Mouse (Mus musculus) large intestine, adult 2 months (tissue): Measurements from ENCODE around the gene Cacnb2. TPM values are rescaled to one million over a fixed set of nuclear protein-coding genes. Genes with fewer than 3 reads are reported as not detected.
A peak's percentile ranks its signal among the peaks of the same experiment; 100 is the strongest.

Source experiments
- DNase-seq: peaks from one replicate; pipeline ENCODE4 v3.0.0-alpha.2; 2012; ENCODE audit warnings: low read depth, low spot score
- WGBS: fragments of 180-500 bp; shearing (Covaris S2); methylation state at CpG from one replicate; pipeline ENCODE4 v1.1.7; 2018; 5-methylcytosine and 5-hydroxymethylcytosine counted together
- polyA plus RNA-seq: library from polyadenylated mRNA; depleted of rRNA; stranded (reverse); fragments of >200 nt; gene quantifications from 2 replicates; pipeline ENCODE4 v1.2.3, GENCODE M21; 2012

Cacnb2 gene
- polyA plus RNA-seq, 1 experiment, result 1.7 TPM

DNA sequence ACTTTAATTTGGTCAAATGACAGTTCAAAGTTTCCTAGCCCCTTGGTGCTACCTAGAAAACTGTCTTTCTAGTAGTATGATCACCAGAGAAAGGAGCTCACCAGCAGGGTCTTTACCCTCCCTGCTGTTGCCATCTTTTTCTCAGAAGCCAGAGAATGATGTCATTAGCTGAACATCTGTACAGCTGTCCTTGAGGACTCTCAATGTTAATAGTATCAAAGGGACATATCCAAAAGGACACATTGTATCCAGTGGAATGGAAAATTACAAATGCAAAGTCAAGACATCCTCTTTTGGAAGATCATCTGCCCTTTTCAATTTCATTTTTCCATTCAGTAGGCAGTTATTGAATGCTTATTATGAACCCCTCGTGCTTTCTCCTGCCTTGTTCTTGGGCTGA lies 247.9 kb downstream of the Cacnb2 start:
- 88% methylated on average over 1 of the region's 1 CpGs for WGBS
- no peak for DNase-seq

DNA sequence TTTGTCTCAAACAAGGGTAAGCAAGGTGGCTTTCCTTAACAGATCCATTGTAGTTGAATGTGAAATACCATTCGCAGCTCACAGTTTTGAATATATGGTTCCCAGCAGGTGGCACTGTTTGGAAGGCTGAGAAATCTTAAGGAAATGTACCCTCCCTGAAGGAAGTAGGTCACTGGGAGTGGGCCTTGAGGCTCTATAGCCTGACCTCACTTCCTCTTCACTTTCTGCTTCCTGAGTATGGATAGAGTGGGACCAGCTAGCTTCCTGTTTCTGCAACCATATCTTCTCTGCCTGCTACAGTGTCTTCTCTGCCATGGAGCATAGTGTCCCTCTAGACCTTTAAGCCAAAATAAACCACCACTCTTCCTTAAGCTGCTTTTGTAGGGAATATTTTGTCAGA lies 248.5 kb downstream of the Cacnb2 start:
- WGBS, result 68% methylated on average over 1 of the region's 1 CpGs
- DNase-seq, result peak; percentile 18

DNA sequence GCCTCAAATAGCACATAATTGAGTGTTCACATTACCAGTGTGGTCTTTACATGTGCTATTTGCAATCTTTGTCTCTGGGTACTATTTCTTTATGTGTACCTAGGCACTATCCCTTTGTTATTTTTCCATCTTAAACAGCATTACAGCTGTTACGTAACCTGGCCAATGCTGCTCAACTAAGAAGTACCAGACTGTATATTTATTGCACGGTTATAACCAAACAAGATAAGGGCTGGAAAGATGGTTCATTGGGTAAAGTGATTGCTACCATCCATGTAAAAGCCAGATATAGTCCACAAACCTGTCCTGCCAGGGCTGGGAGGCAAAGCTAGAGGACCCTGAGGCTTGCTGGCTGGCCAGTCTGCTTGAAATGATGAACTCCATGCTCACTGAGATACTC lies 251.2 kb downstream of the Cacnb2 start:
- WGBS, result 45% methylated on average over 2 of the region's 2 CpGs
- DNase-seq, result no peak

DNA sequence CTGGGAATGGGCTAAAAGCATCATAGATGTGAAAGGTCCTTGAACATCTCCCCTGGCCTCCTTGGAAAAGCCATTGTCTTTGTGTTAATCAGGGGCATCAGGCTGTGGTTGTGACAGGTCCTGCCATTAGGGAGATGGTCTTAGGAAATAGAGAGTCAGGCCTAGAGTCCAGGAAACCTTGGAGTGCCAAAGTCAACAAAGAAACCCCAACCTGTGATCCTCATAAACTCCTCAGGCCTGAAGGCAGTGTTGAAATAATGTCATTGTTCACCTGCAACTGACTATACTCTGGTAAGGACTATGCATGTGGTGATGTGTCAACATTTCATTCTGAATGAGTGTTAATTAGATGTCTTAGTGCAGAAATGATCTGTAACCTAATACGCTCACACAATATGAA lies 255.4 kb downstream of the Cacnb2 start:
- 76% methylated on average over 1 of the region's 1 CpGs for WGBS
- no peak for DNase-seq

DNA sequence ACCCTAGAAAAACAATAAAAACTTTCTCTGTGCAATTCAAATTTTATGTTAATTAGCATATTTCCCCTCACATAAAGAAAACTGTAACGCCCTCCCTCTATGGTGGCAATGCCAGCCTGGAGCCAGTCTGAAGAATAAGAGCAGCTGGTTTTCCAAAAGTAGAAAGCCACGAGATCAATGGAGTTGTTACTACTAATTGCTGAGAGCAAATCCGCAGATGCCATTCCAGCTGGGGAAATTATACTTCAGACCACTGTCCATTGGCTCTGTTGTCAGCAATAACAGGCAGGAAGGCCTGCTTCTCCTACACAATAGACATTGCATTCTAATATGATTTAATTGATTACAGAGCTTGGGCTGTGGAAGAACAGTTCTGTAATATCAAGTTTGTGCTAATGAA lies 257.5 kb downstream of the Cacnb2 start:
- no peak for DNase-seq
- WGBS, result 90% methylated on average over 3 of the region's 3 CpGs

DNA sequence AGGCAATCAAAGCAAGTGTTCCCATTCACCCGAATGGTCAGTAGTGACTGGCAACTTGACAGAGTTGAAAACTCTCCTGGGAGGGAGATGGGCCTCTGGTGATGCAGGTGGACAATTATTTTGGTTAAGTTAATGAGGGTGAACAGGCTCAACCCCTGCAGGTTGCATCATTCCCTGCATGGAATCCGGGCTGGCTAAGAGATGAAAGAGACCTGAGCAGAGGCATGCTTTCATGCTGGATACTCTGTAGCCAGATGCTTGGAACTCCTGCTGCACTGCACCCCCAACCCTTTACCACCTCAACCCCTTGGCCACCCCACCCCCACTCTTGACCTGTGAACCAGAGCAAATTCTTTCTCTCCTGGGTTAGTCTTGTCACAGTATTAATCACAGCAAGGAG lies 258.7 kb downstream of the Cacnb2 start:
- no peak for DNase-seq
- WGBS, result 64% methylated on average over 2 of the region's 2 CpGs

DNA sequence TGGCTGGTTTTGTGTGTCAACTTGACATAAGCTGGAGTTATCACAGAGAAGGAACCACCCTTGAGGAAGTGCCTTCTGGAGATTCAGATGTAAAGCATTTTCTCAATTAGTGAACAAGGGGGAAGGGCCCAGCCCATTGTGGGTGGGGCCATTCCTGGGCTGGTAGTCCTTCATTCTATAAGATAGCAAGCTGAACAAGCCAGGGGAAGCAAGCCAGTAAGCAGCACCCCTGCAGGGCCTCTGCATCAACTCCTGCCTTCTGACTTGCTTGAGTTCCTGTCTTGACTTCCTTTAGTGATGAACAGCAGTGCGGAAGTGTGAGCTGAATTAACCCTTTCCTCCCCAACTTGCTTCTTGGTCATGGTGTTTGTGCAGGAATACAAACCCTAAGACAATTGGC lies 260.1 kb downstream of the Cacnb2 start:
- DNase-seq, result no peak
- WGBS, result 39% methylated on average over 1 of the region's 1 CpGs

DNA sequence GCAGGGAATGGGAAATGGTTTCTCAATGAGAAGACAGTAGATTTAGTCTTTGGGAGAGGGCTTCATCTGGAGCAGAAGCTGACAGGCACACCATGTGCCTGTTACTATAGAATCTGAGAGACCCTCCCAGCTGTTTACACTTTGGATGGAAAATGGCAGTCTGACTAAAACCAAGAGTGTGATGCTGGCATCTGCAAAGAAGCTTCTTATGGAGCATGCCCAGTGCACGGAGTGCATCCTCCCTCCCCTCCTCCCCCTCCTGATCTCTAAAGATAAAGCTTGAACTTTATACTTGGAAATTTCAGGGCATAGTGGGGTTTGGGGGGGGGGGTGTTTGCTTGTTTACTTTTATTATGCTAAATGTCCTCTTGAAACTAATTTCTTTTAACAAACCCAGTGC lies 270.2 kb downstream of the Cacnb2 start:
- DNase-seq, result no peak
- 24% methylated on average over 1 of the region's 1 CpGs for WGBS

DNA sequence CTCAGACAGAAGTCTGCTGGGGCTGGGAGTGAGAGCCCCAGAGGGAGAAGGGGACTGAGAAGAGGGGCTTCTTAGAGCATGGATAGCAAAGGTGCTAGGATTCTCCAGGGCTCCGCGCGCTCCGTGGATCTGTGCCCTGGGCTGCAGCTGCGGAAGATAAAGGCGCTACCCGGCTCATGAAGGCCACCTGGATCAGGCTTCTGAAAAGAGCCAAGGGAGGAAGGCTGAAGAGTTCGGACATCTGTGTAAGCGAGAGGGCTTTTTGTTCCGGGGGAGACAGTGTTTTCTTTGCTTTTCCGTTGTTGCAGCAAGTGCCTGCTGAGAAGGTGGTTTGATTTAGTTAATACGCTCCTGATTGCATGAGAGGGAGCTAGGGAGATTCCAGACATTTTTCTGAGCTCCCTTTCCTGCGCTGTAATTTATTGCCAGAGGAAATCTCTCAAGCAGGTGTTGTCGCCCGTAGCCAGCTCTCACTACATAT lies 270.9 kb downstream of the Cacnb2 start:
- 17% methylated on average over 15 of the region's 15 CpGs for WGBS
- DNase-seq, result no peak

DNA sequence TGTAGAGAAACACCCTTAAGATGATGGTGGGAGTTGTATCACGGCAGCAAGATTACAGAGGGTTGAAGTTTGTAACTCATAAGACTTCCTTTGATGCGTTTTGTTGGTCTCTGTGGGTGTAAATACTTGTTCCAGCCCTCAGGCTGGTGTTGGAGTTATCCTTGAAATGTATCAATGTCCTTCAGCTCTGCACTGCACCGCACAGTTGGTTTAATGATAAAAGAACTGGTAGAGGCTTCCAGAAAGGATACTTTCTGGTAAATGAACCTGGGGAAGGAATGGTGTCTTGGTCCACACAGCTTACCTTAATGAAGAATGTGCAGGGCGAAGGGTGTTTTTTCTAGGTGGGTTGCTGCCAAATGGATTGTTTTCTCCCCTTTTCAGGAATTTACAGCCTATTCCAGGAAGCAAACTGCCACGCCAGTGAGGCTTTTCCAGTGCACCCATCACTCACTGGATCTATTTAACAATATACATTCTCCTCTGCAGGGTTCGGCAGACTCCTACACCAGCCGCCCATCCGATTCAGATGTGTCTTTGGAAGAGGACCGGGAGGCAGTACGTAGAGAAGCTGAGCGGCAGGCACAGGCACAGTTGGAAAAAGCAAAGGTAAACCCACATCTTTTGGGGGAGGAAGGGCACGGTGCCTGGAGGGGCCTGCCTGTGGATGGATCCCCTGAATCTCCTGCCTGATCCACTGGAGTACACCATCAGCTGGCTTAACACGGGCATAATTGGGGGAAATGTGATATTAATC lies 271.6 kb downstream of the Cacnb2 start:
- no peak for DNase-seq
- 47% methylated on average over 13 of the region's 13 CpGs for WGBS

DNA sequence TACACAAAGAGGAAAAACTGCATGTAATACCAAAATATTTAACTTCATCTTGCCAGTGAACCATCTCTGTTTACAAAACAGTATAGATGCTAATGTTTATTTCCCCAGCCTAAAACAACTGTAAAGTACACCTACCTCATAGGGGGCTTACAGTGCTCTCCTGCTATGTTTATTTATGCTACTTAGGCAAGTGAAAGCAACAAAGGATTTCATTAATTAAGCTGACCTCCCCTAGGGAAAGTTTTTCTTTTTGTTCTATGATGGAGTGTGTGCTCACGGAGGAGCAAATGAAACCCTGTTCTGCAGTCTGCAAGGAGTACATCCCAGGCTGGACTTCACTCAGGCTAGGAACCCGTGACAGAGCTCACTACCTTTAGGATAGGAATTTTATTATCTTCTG lies 272.2 kb downstream of the Cacnb2 start:
- no peak for DNase-seq
- WGBS, result 82% methylated on average over 2 of the region's 2 CpGs

DNA sequence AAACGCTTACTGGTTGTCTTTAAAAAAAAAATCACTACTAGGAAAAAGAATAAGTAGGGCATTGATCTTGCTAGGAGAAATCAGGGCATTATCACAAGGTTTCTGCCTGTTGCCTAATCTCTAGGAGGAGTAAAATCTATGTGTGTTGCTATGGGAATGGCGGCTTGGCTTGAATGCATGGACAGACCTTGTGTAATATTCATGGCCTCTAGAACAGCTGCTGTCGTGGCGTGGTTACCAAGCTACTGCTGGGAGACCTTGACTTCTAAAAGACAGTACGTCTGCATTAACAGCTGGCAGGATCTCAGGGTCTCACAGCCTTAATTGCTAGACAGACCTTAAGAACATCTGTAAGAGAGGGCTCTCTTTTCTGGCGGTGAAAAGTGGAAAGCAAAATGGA lies 272.7 kb downstream of the Cacnb2 start:
- WGBS, result 90% methylated on average over 6 of the region's 6 CpGs
- no peak for DNase-seq

DNA sequence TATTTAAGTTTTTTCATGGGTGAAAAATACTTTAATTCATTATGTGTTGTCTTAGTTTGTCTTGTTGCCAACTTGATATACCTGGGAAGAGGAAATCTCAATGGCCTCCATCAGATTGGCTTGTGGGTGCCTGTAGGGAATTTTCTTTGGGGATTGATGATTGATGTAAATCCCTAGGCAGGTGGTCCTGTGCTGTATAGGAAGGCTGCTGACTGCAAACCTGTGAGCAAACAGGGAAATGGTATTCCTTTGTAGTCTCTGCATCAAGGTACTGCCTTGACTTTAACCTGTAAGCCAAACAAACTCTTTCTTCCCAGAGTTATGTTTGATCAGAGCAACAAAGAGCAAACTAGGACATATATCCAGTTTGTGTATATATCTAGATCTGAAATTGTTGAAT lies 276.1 kb downstream of the Cacnb2 start:
- no peak for DNase-seq

DNA sequence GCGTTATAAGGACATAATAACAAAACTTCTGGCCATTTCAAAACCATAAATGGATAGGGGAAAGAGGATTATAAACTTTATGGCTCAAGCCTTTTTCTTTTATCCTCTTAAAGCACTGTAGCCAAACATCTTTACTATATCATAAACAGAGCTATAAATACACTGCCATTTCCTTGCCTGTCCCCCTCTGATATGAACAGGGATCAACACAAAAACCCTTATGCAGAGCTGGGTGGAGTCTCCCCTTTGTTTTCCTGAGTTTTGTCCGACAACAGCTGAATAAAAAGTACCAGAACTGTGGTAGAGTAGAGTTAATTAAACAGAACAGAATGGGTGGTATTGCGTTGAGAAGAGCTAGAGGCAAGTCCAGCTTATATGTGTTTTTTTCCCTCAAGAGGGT lies 280.6 kb downstream of the Cacnb2 start:
- WGBS, result 18% methylated on average over 3 of the region's 3 CpGs
- DNase-seq, result no peak

DNA sequence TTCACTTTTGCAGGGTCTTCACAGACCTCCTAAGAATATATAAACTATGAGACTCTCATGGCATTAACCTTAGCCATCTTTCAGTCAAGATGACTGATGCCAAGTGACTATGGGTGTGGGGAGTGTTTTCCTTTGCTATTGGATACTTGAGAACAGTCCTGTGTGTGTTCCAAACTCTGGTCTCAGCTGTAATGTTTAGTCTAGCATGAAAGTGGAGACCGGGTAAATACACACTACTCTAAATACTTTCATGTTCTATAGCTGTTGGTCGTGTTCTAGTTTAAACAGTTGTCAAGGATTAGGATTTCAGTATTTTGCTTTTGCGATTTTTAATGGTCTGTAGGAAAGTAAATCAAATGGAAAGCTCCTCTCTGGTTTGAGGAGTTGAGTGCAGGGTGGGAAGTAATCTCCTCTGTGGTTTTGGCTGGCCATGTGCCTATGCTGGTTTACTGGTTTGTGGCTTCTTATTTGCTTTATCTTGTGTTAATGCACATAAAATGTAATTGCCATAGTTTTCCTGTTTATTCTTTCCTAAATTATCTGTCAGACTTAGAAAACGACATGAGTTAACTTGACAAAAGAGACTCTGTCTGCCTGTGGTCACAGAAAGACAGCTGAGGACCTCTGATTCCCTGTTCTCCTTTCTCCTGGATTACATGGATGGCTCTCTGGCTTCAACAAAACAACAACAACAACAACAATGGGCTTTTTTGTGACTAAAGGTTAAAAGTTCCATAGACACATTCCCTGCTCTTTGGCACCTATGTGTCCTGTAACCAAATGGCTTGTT lies 285.7 kb downstream of the Cacnb2 start:
- no peak for DNase-seq
- WGBS, result 20% methylated on average over 4 of the region's 4 CpGs

DNA sequence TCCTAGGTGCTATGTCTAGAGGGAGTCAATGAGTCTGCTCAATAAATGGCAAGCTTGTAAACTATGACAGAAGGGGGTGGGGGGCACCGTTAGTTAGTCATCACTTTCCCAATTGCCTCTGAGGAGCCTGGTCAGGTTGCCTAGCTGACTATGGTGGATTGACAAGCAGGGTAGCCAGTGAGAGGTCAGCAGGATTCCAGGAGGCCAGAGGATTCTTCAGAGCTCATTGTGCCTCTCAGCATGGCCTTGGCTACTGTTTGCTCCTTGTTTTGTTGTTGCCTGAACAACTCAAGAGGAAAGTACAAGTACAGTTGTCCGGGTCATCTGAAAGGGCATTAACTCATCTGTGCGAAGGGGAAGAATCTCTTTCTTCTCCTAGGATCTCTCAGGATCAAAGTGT lies 300.9 kb downstream of the Cacnb2 start:
- WGBS, result 85% methylated on average over 3 of the region's 3 CpGs

DNA sequence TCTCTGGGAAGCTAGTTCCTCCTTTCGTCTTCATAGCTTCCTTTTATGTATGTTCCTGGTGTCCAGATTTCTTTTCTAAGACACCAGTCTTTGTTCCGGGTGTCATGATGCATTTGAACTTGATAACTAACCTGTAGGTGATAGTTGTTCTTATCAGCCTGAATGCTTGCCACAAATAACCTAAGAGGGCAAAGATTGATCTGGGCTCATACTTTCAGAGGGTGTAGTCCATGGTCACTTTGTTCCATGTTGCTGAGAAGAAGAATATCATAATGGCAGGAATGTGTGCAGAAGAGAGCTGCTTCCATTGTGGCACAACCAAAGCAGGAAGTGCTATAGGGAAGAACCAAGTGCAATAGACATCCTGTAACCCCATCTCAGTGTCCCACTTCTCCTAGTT lies 302.0 kb downstream of the Cacnb2 start:
- 32% methylated on average over 2 of the region's 2 CpGs for WGBS
- no peak for DNase-seq

More for the DNA sequence above, 300.9 kb downstream of the Cacnb2 start:
- DNase-seq, result no peak

DNA sequence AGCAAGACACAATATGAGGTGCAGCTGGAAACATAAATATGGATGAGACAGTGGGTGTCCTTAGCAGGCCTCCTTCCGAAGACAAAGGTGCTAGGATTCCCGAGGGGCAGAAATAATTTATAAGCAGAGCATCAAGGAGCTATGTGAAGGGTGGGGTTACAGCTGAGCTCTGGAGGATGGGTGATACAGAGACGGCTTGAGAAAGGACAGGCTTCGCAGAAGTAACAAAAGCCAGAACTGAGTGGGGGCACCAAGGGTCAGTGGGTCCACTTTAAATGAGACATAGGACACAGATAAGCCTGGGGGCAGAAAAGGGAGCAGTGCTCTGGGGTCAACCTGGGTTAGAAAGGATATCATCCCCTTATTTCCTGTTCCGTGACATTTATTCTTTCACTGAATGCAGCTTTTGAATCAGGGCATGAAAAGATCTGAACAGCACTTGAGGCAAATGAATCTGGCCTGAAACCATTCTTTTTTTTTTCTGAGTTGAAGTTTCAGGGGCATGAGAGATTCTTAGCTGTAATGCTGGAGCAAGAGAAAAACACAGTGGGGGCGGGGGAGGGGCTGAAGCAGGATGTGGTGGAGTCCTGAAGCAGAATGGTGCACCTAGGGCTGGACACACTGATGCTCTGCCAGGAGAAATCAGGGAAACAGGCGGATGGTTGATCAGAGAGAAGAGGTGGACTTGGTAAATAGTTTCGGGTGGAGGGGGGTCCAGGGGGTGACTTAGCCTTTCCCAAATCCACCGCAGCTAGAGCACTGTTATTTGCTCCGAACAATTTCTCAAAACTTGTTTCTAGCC lies 304.4 kb downstream of the Cacnb2 start:
- DNase-seq, result no peak
- 70% methylated on average over 10 of the region's 10 CpGs for WGBS

DNA sequence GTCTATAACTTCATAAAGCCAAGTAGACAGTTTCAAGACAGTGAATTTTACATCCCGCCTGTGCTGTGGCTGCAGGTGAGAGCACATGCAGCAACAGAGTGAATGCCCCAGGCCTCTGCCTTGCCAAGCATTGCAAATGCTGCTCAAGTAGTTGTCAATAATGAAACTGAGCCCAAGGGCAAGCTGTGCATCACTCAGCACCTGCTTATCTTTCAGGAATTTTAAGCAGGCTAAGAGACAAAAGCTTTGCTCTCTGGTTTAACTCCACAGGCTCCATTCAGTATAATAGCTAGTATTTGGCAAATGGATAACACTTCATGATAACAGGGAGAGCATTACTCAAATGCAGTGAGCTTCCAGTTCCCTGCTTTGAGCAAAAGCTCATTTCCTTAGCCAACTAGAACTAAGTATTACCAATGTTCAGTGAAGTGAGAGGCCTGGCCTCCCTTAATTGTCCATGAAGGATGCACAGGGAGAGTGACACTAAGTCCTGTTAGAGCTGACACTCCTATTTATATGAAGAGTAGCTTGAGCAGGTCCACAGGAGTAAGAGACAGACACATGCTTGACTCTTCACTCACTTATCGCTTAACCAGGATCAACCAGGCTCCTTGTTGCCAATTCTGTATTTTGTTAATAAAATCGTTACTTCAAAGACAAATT lies 314.8 kb downstream of the Cacnb2 start:
- WGBS, result 91% methylated on average over 3 of the region's 3 CpGs
- no peak for DNase-seq

DNA sequence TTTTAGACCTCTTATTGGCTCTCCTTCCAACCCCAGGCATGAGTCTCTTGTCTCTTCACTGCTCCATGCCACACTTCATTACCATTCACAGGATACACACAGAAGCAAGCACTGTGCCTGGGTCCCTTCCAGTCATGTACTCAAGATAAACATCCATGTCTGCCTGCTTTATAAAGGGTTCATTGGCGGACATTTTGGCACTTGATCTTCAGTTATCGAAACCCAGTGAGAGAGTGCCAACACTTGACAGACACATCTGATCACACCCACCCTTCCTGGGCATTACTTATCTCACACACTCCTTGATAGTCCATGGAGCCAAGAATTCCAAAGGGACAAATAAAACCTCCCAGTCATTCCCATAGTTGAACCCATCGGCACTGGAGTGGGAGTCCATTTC lies 327.0 kb downstream of the Cacnb2 start:
- no peak for DNase-seq
- 80% methylated on average over 3 of the region's 3 CpGs for WGBS
